Comparison of ENCODE assay signal across 8 mouse cellular contexts in genomic region chr11:100702081-100702851, GRCm38 (mm10). TPM values are rescaled to one million over a fixed set of nuclear protein-coding genes. Genes with fewer than 3 reads are reported as not detected.
A peak's percentile ranks its signal among the peaks of the same experiment; 100 is the strongest.
DNase-seq lines count a peak whose midpoint lies in the region; ATAC-seq and TF ChIP-seq lines count a peak whose summit lies in the region.

No protein-coding gene starts in this region.

- no peaks in the 10 kb centered on the region for H3K79me3 ChIP-seq in C2C12 (ENCODE audit: low read depth)

- 43% methylated on average over 19 of the region's 19 CpGs for WGBS in liver, embryonic 16.5 days (ENCODE audit: insufficient replicate concordance)
- WGBS in neural tube, embryonic 14.5 days: 40% methylated on average over 19 of the region's 19 CpGs

- H3K27ac ChIP-seq in liver, embryonic 16.5 days (ENCODE audit: low read length): no peak overlapping the region
- no peak overlapping the region for H3K27ac ChIP-seq in neural tube, embryonic 14.5 days (ENCODE audit: low read depth, low read length)

- ATAC-seq in common myeloid progenitor, adult 5-6 weeks (replicated peaks; ENCODE audit: low read depth, poor library complexity, severe bottlenecking): peak; percentile 60
- ATAC-seq in liver, embryonic 16.5 days (ENCODE audit: low read depth): 0 out of 2 replicates have a peak, but pooled peaks have one; percentile 15
- peak; percentile 14; the same call in 1 of the 2 replicates for ATAC-seq in neural tube, embryonic 14.5 days (ENCODE audit: low read depth)

- no peak overlapping the region for H3ac ChIP-seq in C2C12 (ENCODE audit: control insufficient read depth, insufficient read length, low read depth)

- no peaks in the 10 kb centered on the region for H3K27me3 ChIP-seq in C2C12 (ENCODE audit: control insufficient read depth, insufficient read depth, insufficient read length)
- no peaks in the 10 kb centered on the region for H3K27me3 ChIP-seq in liver, embryonic 16.5 days (ENCODE audit: control insufficient read depth, insufficient read depth, low read depth, low read length)
- no peaks in the 10 kb centered on the region for H3K27me3 ChIP-seq in neural tube, embryonic 14.5 days (ENCODE audit: control insufficient read depth, insufficient read depth, low read length)

- H3K79me2 ChIP-seq in C2C12 (ENCODE audit: control insufficient read depth, insufficient read depth): no peaks in the 10 kb centered on the region

- H3K4me2 ChIP-seq in liver, embryonic 16.5 days (ENCODE audit: low read depth, low read length): peak overlapping the region; percentile 61
- H3K4me2 ChIP-seq in neural tube, embryonic 14.5 days (ENCODE audit: low read depth, low read length): 0 out of 2 replicates have a peak overlapping the region, but pooled peaks have one; percentile 19

- peaks cover 26% of the 10 kb centered on the region for H3K4me1 ChIP-seq in liver, embryonic 16.5 days (ENCODE audit: control insufficient read depth, low read depth, low read length)
- H3K4me1 ChIP-seq in neural tube, embryonic 14.5 days (ENCODE audit: control insufficient read depth, insufficient read depth, low read length): no peaks in the 10 kb centered on the region

- peak; percentile 82 for TF ChIP-seq CTCF in C2C12 (IDR thresholded peaks at IDR 0.05; ENCODE audit: control insufficient read depth, insufficient read depth, insufficient read length)

- no peak overlapping the region for H3K9ac ChIP-seq in liver, embryonic 16.5 days (ENCODE audit: low read depth, low read length)
- H3K9ac ChIP-seq in neural tube, embryonic 14.5 days (replicated peaks; ENCODE audit: low read depth, low read length): no peak overlapping the region

- no peak overlapping the region for H3K4me3 ChIP-seq in C2C12 (ENCODE audit: insufficient read depth, poor library complexity, severe bottlenecking)
- peak overlapping the region; percentile 45 for H3K4me3 ChIP-seq in liver, embryonic 16.5 days (ENCODE audit: low read depth, low read length)
- no peak overlapping the region for H3K4me3 ChIP-seq in neural tube, embryonic 14.5 days (ENCODE audit: low read depth, low read length)

- no peaks in the 10 kb centered on the region for H3K9me3 ChIP-seq in liver, embryonic 16.5 days (replicated peaks; ENCODE audit: control insufficient read depth, low read length)
- H3K9me3 ChIP-seq in neural tube, embryonic 14.5 days (ENCODE audit: control insufficient read depth, low read length): no peaks in the 10 kb centered on the region

- peak; percentile 74 for DNase-seq in MEL-GATA-1-ER (ENCODE audit: extremely low read depth, low read depth)
- DNase-seq in heart, adult 8-10 months (ENCODE audit: low spot score): peak; percentile 79
- peak; percentile 77 for DNase-seq in kidney, adult 9 months
- no peak for DNase-seq in ovary, postnatal 10 days (ENCODE audit: low spot score)

- peaks cover 30% of the 10 kb centered on the region for H3K36me3 ChIP-seq in C2C12 (ENCODE audit: control insufficient read depth, insufficient read depth)
- peaks cover 2% of the 10 kb centered on the region; the same call in 1 of the 2 replicates for H3K36me3 ChIP-seq in liver, embryonic 16.5 days (ENCODE audit: control insufficient read depth, insufficient read depth)
- H3K36me3 ChIP-seq in neural tube, embryonic 14.5 days (ENCODE audit: control insufficient read depth, insufficient read depth, low read length): peaks cover 12% of the 10 kb centered on the region; the same call in 1 of the 2 replicates

TF ChIP-seq in C2C12, 6 proteins besides CTCF, POLR2A, EP300 and RAD21:
- TF ChIP-seq MYOD1 (IDR thresholded peaks at IDR 0.05; ENCODE audit: control insufficient read depth, insufficient read length, low read depth): no peak
- peak; percentile 95 for TF ChIP-seq MAX (IDR thresholded peaks at IDR 0.05)
- TF ChIP-seq USF1 (IDR thresholded peaks at IDR 0.05; ENCODE audit: low read depth): peak; percentile 15
- TF ChIP-seq MYOG (IDR thresholded peaks at IDR 0.05; ENCODE audit: control insufficient read depth, extremely low read depth, insufficient read length): no peak
TF ChIP-seq in C2C12: peak in this region for 2.

RNA-seq across cellular contexts. Expression of gene Dhx58, which starts 1.8 kb away (rescaled TPM):
- polyA plus RNA-seq in C2C12 (2012; fragmentation: generic; extraction: Trizol): 0.64 TPM
- total RNA-seq in common myeloid progenitor, adult 5-6 weeks (2017): 23.7 and 25.9 TPM in 2 replicates
- 1 to 10 TPM in 1 of 4 experiments, under 1 TPM in 3; 0.38 to 1.1 (median 0.78) TPM for total RNA-seq in heart, adult 8-10 months (2022)
- polyA plus RNA-seq in liver, embryonic 16.5 days (2015; fragmentation: Nextera tagmentation; extraction: Ambion mirVana): 1.9 and 2.2 TPM in 2 replicates
- polyA plus RNA-seq in neural tube, embryonic 14.5 days (2014; fragmentation: Nextera tagmentation; extraction: Ambion mirVana): 2.7 and 2.8 TPM in 2 replicates

RNA-seq across cellular contexts. Expression of gene Kat2a, which starts 10.0 kb away (rescaled TPM):
- polyA plus RNA-seq in C2C12 (2012; fragmentation: generic; extraction: Trizol): 50.3 TPM
- 30.3 and 35.3 TPM in 2 replicates for total RNA-seq in common myeloid progenitor, adult 5-6 weeks (2017)
- total RNA-seq in heart, adult 8-10 months (2022): 10 to 100 TPM; 12.3 to 14.0 (median 13.1) TPM
- polyA plus RNA-seq in liver, embryonic 16.5 days (2015; fragmentation: Nextera tagmentation; extraction: Ambion mirVana): 9.9 and 12.0 TPM in 2 replicates
- polyA plus RNA-seq in neural tube, embryonic 14.5 days (2014; fragmentation: Nextera tagmentation; extraction: Ambion mirVana): 55.3 and 57.0 TPM in 2 replicates

RNA-seq across cellular contexts. Expression of gene Zfp385c, which starts 10.0 kb away (rescaled TPM):
- polyA plus RNA-seq in C2C12 (2012; fragmentation: generic; extraction: Trizol): not detected
- not detected in 2 replicates for total RNA-seq in common myeloid progenitor, adult 5-6 weeks (2017)
- total RNA-seq in heart, adult 8-10 months (2022): under 1 TPM; 0.09 to 0.53 (median 0.28) TPM
- polyA plus RNA-seq in liver, embryonic 16.5 days (2015; fragmentation: Nextera tagmentation; extraction: Ambion mirVana): 0.05 TPM in 1 of 2 replicates, not detected in the other
- 0.50 and 0.61 TPM in 2 replicates for polyA plus RNA-seq in neural tube, embryonic 14.5 days (2014; fragmentation: Nextera tagmentation; extraction: Ambion mirVana)

RNA-seq across cellular contexts. Expression of gene Hspb9, which starts 11.4 kb away (rescaled TPM):
- polyA plus RNA-seq in C2C12 (2012; fragmentation: generic; extraction: Trizol): 0.68 TPM
- 6.3 TPM in 1 of 2 replicates, not detected in the other for total RNA-seq in common myeloid progenitor, adult 5-6 weeks (2017)
- under 1 TPM in 1 of 4 experiments, not detected in 3; 0.37 TPM for total RNA-seq in heart, adult 8-10 months (2022)
- 0.24 TPM in 1 of 2 replicates, not detected in the other for polyA plus RNA-seq in liver, embryonic 16.5 days (2015; fragmentation: Nextera tagmentation; extraction: Ambion mirVana)
- polyA plus RNA-seq in neural tube, embryonic 14.5 days (2014; fragmentation: Nextera tagmentation; extraction: Ambion mirVana): not detected in 2 replicates

RNA-seq across cellular contexts. Expression of gene Rab5c, which starts 35.7 kb away (rescaled TPM):
- 136 TPM for polyA plus RNA-seq in C2C12 (2012; fragmentation: generic; extraction: Trizol)
- 75.8 and 87.2 TPM in 2 replicates for total RNA-seq in common myeloid progenitor, adult 5-6 weeks (2017)
- 10 to 100 TPM; 47.1 to 62.6 (median 51.0) TPM for total RNA-seq in heart, adult 8-10 months (2022)
- 21.9 and 22.6 TPM in 2 replicates for polyA plus RNA-seq in liver, embryonic 16.5 days (2015; fragmentation: Nextera tagmentation; extraction: Ambion mirVana)
- polyA plus RNA-seq in neural tube, embryonic 14.5 days (2014; fragmentation: Nextera tagmentation; extraction: Ambion mirVana): 59.7 and 82.7 TPM in 2 replicates
